Mouse (Mus musculus) inflammation-experienced regulatory T-cells, adult 16 weeks (primary cell): ENCODE measurements around the gene Apool. TPM values are rescaled to one million over a fixed set of nuclear protein-coding genes. Genes with fewer than 3 reads are reported as not detected.

ENCODE experiments used
- polyA plus RNA-seq: library from polyadenylated mRNA; unstranded; fragments of 100-300 nt; shearing (Covaris generic); gene quantifications from one replicate; pipeline ENCODE4 v1.2.1, GENCODE M21; 2017

Gene Apool
- 35.4 TPM for polyA plus RNA-seq

DNA sequence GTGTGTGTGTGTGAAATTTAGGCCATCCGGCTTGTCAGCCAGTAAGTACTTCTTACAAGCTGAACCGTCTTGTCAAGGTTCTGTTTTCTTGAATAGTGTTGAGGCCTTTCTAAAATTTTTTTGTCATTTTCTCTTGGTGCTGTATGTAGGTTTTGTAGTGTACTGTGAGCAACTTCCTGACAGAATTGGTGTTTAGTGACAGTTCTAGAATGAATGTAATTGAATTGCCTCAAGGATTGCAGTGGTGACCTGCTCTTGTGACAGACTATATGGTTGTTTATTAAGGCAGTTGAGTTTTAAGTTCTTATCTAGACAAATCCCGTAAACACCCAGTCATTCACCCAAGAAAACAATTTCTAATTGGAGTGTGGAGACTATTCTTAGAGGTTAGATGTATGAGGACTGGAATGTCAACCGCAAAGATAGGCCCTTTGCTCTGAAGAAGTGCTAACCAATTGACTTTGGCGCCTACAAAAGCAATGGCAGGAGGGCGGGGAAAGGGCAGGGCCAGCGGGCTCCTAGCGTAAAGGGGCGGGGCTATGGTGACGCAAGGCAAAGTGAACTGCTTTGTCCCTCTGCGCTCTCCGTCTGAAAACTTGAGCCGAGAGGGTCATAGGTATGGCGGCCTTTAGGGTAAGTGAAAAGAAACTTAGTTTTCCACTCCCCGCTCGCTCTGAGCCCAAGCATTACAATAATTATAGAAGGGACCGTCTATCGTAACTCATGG lies at the start of gene Apool:
Gene Apool (plus strand): TSS at position 531 of the 727 bp plus-strand sequence.

DNA sequence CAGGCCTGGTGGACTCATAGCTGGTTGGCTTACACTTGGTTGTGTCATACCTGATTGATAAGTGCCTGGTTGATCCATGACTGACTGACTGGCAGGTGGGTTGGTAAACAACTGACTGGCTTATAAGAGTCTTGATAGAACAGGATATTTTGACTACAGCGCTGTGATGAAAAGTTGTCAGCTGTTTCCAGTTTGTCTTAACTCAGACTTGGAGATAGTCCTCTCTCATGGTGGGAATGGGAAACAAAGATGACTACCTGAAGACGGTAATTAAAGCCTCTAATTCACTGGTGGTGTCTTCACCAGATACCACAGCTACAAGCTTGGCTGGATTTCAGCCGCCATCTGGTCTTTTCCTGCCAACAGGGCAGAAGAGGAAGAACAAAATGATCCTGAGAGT lies 95.5 kb downstream of the Apool start, which contains the start of gene Satl1:
Gene Satl1 (minus strand): TSS at position 101 of the 400 bp plus-strand sequence.

Other genes starting within 250 kb of the Apool start
- gene 4933403O08Rik, start 72.3 kb upstream of the Apool start, polyA plus RNA-seq, result not detected
- gene Satl1, start 95.4 kb downstream of the Apool start, polyA plus RNA-seq, result not detected
- gene 2010106E10Rik, start 183.9 kb downstream of the Apool start, polyA plus RNA-seq, result not detected